In genomic region chr13:89378365-89378764, GRCm38 (mm10) we compare ENCODE assay signal across 18 mouse cellular contexts.
DNase-seq lines count a peak whose midpoint lies in the region; ATAC-seq and TF ChIP-seq lines count a peak whose summit lies in the region.
"Had no signal": no experiment of that assay in that cellular context is flagged by ENCODE, and none has a peak within 500 bp of the region (broad histone marks: within the 10 kb centered on the region; RNA-seq: fewer than 3 reads in every experiment).

No protein-coding gene starts in this region.

- TF ChIP-seq POLR2A in liver, adult 2 months (IDR thresholded peaks at IDR 0.05; ENCODE audit: extremely low read depth, insufficient read depth, low read length) = no peak

- H3K9me3 ChIP-seq in liver, embryonic 12.5 days (replicated peaks) = no peaks in the 10 kb centered on the region
- no peaks in the 10 kb centered on the region for H3K9me3 ChIP-seq in forebrain, postnatal 0 days (ENCODE audit: low read length)
- H3K9me3 ChIP-seq: embryonic facial prominence, embryonic 10.5 days; embryonic facial prominence, embryonic 12.5 days; forebrain, embryonic 13.5 days; forebrain, embryonic 15.5 days had no signal

- no peak overlapping the region for H3K9ac ChIP-seq in liver, adult 2 months (ENCODE audit: low read depth, low read length)
- no peak overlapping the region for H3K9ac ChIP-seq in liver, embryonic 12.5 days
- no peak overlapping the region for H3K9ac ChIP-seq in forebrain, postnatal 0 days
- H3K9ac ChIP-seq: embryonic facial prominence, embryonic 12.5 days; forebrain, embryonic 13.5 days; forebrain, embryonic 15.5 days had no signal

- no peak overlapping the region for H3K4me3 ChIP-seq in liver, adult 2 months (ENCODE audit: insufficient read depth, low read depth, low read length)
- no peak overlapping the region for H3K4me3 ChIP-seq in liver, embryonic 12.5 days
- no peak overlapping the region for H3K4me3 ChIP-seq in forebrain, postnatal 0 days (ENCODE audit: low read depth, low read length)
- H3K4me3 ChIP-seq: embryonic facial prominence, embryonic 10.5 days; embryonic facial prominence, embryonic 12.5 days; forebrain, embryonic 13.5 days; forebrain, embryonic 15.5 days had no signal

- DNase-seq in liver, adult 2 months (ENCODE audit: extremely low read depth, low read depth, low spot score) = peak; percentile 12
- no peak for DNase-seq in forebrain, postnatal 0 days
- DNase-seq in embryo, embryonic 11 days = no peak
- DNase-seq: adrenal gland, adult 2 months; adrenal gland, postnatal 10 days; adrenal gland, postnatal 25 days; cerebellum, adult 11 months; cerebellum, adult 18-20 months; cerebellum, adult 8-10 months; cerebellum, adult 9-11 months; cerebellum, postnatal 14 days; cerebellum, postnatal 36 days had no signal

- no peaks in the 10 kb centered on the region for H3K79me2 ChIP-seq in liver, adult 2 months (ENCODE audit: control insufficient read depth, insufficient read depth, low read length)

- no peak for ATAC-seq in liver, embryonic 12.5 days
- ATAC-seq in megakaryocyte, adult 5-6 weeks (ENCODE audit: poor library complexity, severe bottlenecking) = peak; percentile 59
- no peak for ATAC-seq in forebrain, postnatal 0 days
- ATAC-seq: forebrain, embryonic 13.5 days; forebrain, embryonic 15.5 days had no signal

- no peak overlapping the region for H3K27ac ChIP-seq in liver, adult 2 months (replicated peaks; ENCODE audit: insufficient read depth, low read depth, low read length)
- no peak overlapping the region for H3K27ac ChIP-seq in liver, embryonic 12.5 days
- no peak overlapping the region for H3K27ac ChIP-seq in forebrain, postnatal 0 days (ENCODE audit: low read depth, low read length)
- H3K27ac ChIP-seq: embryonic facial prominence, embryonic 10.5 days; embryonic facial prominence, embryonic 12.5 days; forebrain, embryonic 13.5 days; forebrain, embryonic 15.5 days had no signal

- no peaks in the 10 kb centered on the region for H3K27me3 ChIP-seq in liver, adult 2 months (ENCODE audit: control insufficient read depth, insufficient read depth, low read length)
- no peaks in the 10 kb centered on the region for H3K27me3 ChIP-seq in liver, embryonic 12.5 days (replicated peaks)
- no peaks in the 10 kb centered on the region for H3K27me3 ChIP-seq in forebrain, postnatal 0 days (ENCODE audit: insufficient read depth, low read length)
- H3K27me3 ChIP-seq: embryonic facial prominence, embryonic 12.5 days; forebrain, embryonic 13.5 days; forebrain, embryonic 15.5 days had no signal

- H3K4me2 ChIP-seq in liver, embryonic 12.5 days = no peak overlapping the region
- no peak overlapping the region for H3K4me2 ChIP-seq in forebrain, postnatal 0 days (ENCODE audit: low read depth)
- H3K4me2 ChIP-seq: embryonic facial prominence, embryonic 12.5 days; forebrain, embryonic 13.5 days; forebrain, embryonic 15.5 days had no signal

- no peak for TF ChIP-seq CTCF in liver, adult 2 months (IDR thresholded peaks at IDR 0.05; ENCODE audit: low read depth, low read length)
- TF ChIP-seq CTCF in forebrain, postnatal 0 days (IDR thresholded peaks at IDR 0.05; ENCODE audit: low read depth) = no peak

- no peaks in the 10 kb centered on the region for H3K4me1 ChIP-seq in liver, adult 2 months (ENCODE audit: control insufficient read depth, insufficient read depth, low read length)
- H3K4me1 ChIP-seq in liver, embryonic 12.5 days = no peaks in the 10 kb centered on the region
- no peaks in the 10 kb centered on the region for H3K4me1 ChIP-seq in forebrain, postnatal 0 days (ENCODE audit: insufficient read depth)
- H3K4me1 ChIP-seq: embryonic facial prominence, embryonic 10.5 days; embryonic facial prominence, embryonic 12.5 days; forebrain, embryonic 13.5 days had no signal

- H3K36me3 ChIP-seq in liver, adult 2 months (ENCODE audit: control insufficient read depth, insufficient read depth, low read length) = no peaks in the 10 kb centered on the region
- no peaks in the 10 kb centered on the region for H3K36me3 ChIP-seq in liver, embryonic 12.5 days
- H3K36me3 ChIP-seq in forebrain, postnatal 0 days (ENCODE audit: insufficient read depth) = no peaks in the 10 kb centered on the region
- H3K36me3 ChIP-seq: embryonic facial prominence, embryonic 10.5 days; embryonic facial prominence, embryonic 12.5 days; forebrain, embryonic 15.5 days had no signal

- 82% methylated on average over 4 of the region's 4 CpGs for WGBS in liver, adult 2 months
- WGBS in liver, embryonic 12.5 days (ENCODE audit: insufficient replicate concordance) = 80% methylated on average over 4 of the region's 4 CpGs
- WGBS in forebrain, postnatal 0 days = 89% methylated on average over 4 of the region's 4 CpGs
